Mouse (Mus musculus) testis, adult 2 months (tissue): ENCODE results near the gene Tcirg1. TPM values are rescaled to one million over a fixed set of nuclear protein-coding genes. Genes with fewer than 3 reads are reported as not detected.

Experiments used
- H3K27ac ChIP-seq: fragments of 200-500 bp; 2 replicates; pipeline ENCODE4 v1.5.1; 2012; ENCODE audit warnings: low read depth, low read length; ENCODE audit not compliant: control insufficient read depth, insufficient read depth
- H3K27me3 ChIP-seq: fragments of 200-500 bp; 2 replicates; pipeline ENCODE4 v1.6.1; 2012; ENCODE audit warnings: mild to moderate bottlenecking, low read length, moderate library complexity; ENCODE audit not compliant: control insufficient read depth, insufficient read depth
- H3K36me3 ChIP-seq: fragments of 200-500 bp; 2 replicates; pipeline ENCODE4 v1.6.1; 2012; ENCODE audit warnings: mild to moderate bottlenecking, low read length; ENCODE audit not compliant: control insufficient read depth, insufficient read depth
- H3K4me1 ChIP-seq: fragments of 200-500 bp; 2 replicates; pipeline ENCODE4 v1.6.1; 2012; ENCODE audit warnings: low read length; ENCODE audit not compliant: control insufficient read depth, insufficient read depth
- H3K4me3 ChIP-seq: fragments of 200-500 bp; 2 replicates; pipeline ENCODE4 v1.5.1; 2012; ENCODE audit warnings: low read depth, mild to moderate bottlenecking, low read length, moderate library complexity, mixed read lengths; ENCODE audit not compliant: control insufficient read depth
- CTCF ChIP-seq: fragments of 200-500 bp; IDR thresholded peaks from 2 replicates; pipeline ENCODE4 v1.5.1; 2012; ENCODE audit warnings: low read depth, mild to moderate bottlenecking, inconsistent platforms, low read length, moderate library complexity; ENCODE audit not compliant: control insufficient read depth, insufficient read depth, insufficient replicate concordance
- POLR2A ChIP-seq: fragments of 200-500 bp; IDR thresholded peaks from 2 replicates; pipeline ENCODE4 v1.6.1; 2012; ENCODE audit warnings: low read depth, mild to moderate bottlenecking, inconsistent platforms, low read length, moderate library complexity; ENCODE audit not compliant: control insufficient read depth
- polyA plus RNA-seq: library from polyadenylated mRNA; depleted of rRNA; stranded (reverse); fragments of >200 nt; gene quantifications from 2 replicates; pipeline ENCODE4 v1.2.3, GENCODE M21; 2012

The Tcirg1 gene
- polyA plus RNA-seq, 1 experiment = 11.4 TPM

GRCm38 (mm10) chr19:3916727-3917126 lies 9.8 kb upstream of the Tcirg1 start:
- no peaks in the 10 kb centered on the region; the same call in 1 of the 2 replicates for H3K36me3 ChIP-seq
- H3K27ac ChIP-seq = no peak overlapping the region
- H3K4me1 ChIP-seq = peaks cover 17% of the 10 kb centered on the region
- no peak for TF ChIP-seq POLR2A
- no peak for TF ChIP-seq CTCF
- H3K4me3 ChIP-seq = no peak overlapping the region; the same call in 1 of the 2 replicates
- no peaks in the 10 kb centered on the region for H3K27me3 ChIP-seq

GRCm38 (mm10) chr19:3914535-3914934 lies 7.6 kb upstream of the Tcirg1 start:
- Histone ChIP-seq H3K27me3 (no peaks in the 10 kb centered on the region), H3K4me3 (no peak overlapping the region), H3K27ac (no peak overlapping the region), H3K36me3 (no peaks in the 10 kb centered on the region), H3K4me1 (peaks cover 17% of the 10 kb centered on the region)
- TF ChIP-seq CTCF = no peak
- no peak for TF ChIP-seq POLR2A

DNA sequence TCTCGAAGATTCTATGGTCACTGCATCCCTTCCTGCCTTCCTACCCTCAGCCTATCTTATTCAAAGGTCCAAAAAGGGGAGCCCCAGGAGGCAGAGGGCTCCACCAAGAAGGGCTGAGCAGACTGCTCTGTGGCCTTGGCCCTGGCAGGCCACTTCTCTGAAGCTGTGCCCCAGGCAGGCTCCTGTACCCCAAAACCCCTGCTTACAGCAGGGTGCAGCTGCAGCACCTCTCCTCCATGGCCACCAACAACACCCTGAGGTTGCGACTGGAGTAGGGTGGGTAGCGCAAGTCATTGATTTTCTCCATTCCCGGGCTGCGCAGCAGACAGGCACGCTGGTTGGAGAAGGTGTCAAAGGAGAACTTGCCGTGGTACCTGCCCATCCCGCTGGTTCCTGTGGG lies 6.8 kb upstream of the Tcirg1 start:
- Histone ChIP-seq H3K36me3 (no peaks in the 10 kb centered on the region), H3K4me3 (peak overlapping the region; percentile 89; the same call in 1 of the 2 replicates), H3K4me1 (peaks cover 11% of the 10 kb centered on the region), H3K27me3 (no peaks in the 10 kb centered on the region), H3K27ac (peak overlapping the region; percentile 91)
- TF ChIP-seq POLR2A (no peak), CTCF (no peak)

DNA sequence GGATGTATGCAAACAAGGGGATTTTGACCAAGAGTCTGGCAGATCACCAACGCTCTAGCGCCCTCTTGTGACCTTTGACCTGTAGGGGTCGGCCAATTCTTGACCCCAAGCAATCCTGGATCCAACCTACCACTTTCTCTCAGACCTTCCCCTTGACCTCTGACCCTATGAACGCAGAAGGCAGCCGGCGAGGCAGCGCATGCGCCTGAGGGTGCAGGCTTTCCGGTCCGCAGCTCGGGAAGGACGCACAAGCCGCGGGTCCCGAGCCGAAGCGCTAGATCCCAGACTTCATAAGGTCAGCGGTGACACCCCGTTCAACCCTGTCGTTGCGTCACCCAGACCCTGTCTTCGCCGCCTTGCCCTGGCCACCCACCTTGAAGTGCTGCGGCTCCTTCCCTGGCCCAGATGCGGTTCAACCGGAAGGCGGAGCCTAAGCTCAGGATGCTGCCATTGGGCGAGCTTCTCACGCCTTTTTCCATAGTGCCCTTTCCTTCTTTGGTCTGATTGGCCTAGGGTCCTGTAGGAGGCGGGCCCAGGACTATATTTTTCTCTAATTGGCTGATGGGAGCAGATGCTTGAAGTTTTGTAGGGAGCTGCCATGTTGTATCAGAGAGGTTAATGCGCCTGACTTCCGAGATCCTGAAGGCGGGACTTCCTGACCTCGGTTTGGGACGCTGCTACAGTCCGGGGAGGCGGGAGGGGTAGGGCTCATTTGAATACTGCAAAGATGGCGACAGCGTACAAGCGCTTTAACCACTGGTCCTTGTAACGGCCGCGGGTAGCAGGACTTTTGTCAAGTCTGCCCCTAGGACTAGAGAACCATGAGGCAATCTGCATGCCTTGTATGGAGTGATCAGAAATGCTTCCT lies 5.6 kb upstream of the Tcirg1 start, which contains the start of gene Ndufs8:
Gene Ndufs8, minus strand, starts transcription at position 438 of the 868 bp plus-strand sequence.
- H3K27ac ChIP-seq = peak within 1 kb of the TSS; percentile 91
- H3K36me3 ChIP-seq = no peaks in the 10 kb centered on the region
- no peaks in the 10 kb centered on the region for H3K27me3 ChIP-seq
- peak; percentile 39; the same call in 1 of the 2 replicates for TF ChIP-seq POLR2A
- no peak for TF ChIP-seq CTCF
- H3K4me1 ChIP-seq = peaks cover 7% of the 10 kb centered on the region
- peak within 1 kb of the TSS; percentile 89 for H3K4me3 ChIP-seq

DNA sequence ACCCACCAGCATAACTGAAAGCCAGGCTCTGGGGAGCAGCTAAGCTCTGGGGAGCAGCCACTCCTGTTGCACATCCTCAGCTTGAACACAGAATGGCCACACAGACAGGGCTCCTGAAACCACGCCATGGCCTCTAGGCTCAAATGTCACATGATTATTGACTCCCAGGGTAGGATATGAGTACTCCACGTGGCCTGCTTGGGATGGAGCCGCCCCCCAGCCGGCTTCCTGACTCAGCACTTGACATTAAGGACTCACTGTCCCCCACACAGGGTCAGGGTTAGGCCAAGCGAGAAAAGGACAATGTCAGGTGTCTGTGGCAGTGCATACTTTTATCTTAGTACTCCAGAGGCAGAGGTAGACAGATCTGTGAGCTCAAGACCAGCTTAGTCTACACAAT lies 3.3 kb upstream of the Tcirg1 start:
- Histone ChIP-seq H3K4me3 (no peak overlapping the region), H3K36me3 (no peaks in the 10 kb centered on the region), H3K4me1 (peaks cover 25% of the 10 kb centered on the region), H3K27me3 (no peaks in the 10 kb centered on the region), H3K27ac (no peak overlapping the region)
- TF ChIP-seq CTCF (no peak), POLR2A (no peak)

- Histone ChIP-seq H3K36me3 (no peaks in the 10 kb centered on the region), H3K4me3 (no peak overlapping the region), H3K4me1 (peaks cover 30% of the 10 kb centered on the region), H3K27me3 (no peaks in the 10 kb centered on the region), H3K27ac (no peak overlapping the region)
- TF ChIP-seq POLR2A (no peak), CTCF (no peak)
Observed at GRCm38 (mm10) chr19:3907876-3908660, 1.1 kb upstream of the Tcirg1 start.

DNA sequence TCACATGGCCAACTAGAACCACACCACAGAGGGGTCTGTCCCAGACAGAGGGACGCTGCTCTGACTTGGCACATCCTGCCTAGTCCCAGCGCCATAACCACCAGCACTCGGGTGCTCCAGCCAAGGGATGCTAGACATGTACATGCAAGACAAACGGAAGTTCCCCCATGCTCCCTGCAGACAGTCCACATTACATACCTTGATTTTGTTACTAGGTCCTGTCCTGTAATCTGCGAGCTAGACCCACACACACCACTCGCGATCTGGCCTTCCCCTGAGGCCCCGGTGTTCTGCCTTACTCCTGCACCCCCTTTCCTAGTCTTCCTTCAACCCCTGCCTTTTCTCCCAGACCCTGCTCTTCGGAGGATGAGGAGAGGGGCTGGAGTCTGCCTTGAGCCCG lies 607 bp downstream of the Tcirg1 start:
- H3K4me3 ChIP-seq = peak overlapping the region; percentile 87
- no peaks in the 10 kb centered on the region for H3K27me3 ChIP-seq
- TF ChIP-seq POLR2A (no peak), CTCF (no peak)
- H3K27ac ChIP-seq = peak overlapping the region; percentile 35
- H3K4me1 ChIP-seq = peaks cover 32% of the 10 kb centered on the region
- H3K36me3 ChIP-seq = no peaks in the 10 kb centered on the region
